Mouse (Mus musculus): Measurements from ENCODE around the gene Gltp. TPM values are rescaled to one million over a fixed set of nuclear protein-coding genes. Genes with fewer than 3 reads are reported as not detected.

Gltp gene
- polyA plus RNA-seq, 1 experiment from 2014 or later = 79.0 TPM

DNA sequence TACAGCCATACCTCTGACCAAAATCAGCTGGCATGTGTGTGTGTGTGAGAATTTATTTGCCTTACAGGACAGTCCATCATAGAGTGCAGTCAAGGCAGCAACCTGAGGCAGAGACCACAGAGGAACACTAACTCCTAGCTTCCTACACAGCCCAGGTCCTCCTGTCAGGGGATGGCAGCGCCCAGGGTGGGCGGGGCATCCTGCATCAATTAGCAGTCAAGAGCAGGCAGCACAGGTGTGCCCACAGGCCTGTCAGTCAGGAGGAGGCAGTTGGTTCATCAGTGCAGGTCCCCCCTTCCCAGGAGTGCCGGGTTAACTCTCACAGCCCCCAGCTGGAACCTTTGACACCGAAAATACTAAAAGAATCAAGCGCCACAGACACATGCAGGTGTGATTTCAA, 21.8 kb downstream of the Gltp start:
- Histone ChIP-seq H3K27ac (replicated peaks) (no peak overlapping the region), H3K4me1 (peaks cover 35% of the 10 kb centered on the region), H3K9me3 (no peaks in the 10 kb centered on the region), H3K27me3 (replicated peaks; ENCODE audit: low read depth, poor library complexity, severe bottlenecking) (0 out of 2 replicates have a peak, but pooled peaks cover 9% of the 10 kb centered on the region), H3K4me3 (no peak overlapping the region), H3K36me3 (replicated peaks) (peaks cover 21% of the 10 kb centered on the region)
- 90% methylated on average over 5 of the region's 5 CpGs for WGBS
- no peak for DNase-seq (ENCODE audit: low spot score)

DNA sequence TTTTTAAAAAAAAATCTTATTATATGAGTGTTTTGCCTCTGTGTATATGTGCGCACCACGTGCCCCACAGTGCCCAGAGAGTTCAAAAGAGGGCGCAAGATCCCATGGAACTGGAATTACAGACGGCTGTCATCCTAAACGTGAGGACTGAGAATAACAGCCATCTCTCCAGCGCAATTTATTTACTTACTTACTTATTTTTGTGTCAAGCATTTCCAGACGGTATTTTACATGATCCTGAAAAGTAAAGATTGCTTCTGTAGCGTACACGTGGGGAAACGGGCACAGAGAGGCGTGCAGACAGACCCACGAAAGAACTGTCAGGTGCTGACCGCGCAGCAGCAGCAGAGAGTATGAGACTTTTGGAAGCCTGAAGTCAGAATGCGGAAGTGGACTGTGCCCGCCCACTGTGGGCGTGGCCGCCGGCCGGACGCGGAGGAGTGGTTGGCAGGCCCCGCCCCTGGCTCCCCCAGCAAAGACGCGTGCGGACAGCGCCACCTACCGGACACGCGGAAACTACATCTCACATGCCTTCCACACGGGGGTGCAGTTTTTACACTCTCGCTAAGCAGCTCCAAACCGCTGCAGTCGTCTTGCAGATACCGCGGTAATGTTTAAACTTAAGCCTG, 23.4 kb downstream of the Gltp start:
- Histone ChIP-seq H3K4me1 (peaks cover 35% of the 10 kb centered on the region), H3K4me3 (peak overlapping the region; percentile 47), H3K27me3 (replicated peaks; ENCODE audit: low read depth, poor library complexity, severe bottlenecking) (0 out of 2 replicates have a peak, but pooled peaks cover 9% of the 10 kb centered on the region), H3K27ac (replicated peaks) (no peak overlapping the region), H3K36me3 (replicated peaks) (peaks cover 7% of the 10 kb centered on the region; the same call in 1 of the 2 replicates), H3K9me3 (no peaks in the 10 kb centered on the region)
- 4% methylated on average over 36 of the region's 36 CpGs for WGBS
- DNase-seq (ENCODE audit: low spot score) = peak; percentile 99

DNA sequence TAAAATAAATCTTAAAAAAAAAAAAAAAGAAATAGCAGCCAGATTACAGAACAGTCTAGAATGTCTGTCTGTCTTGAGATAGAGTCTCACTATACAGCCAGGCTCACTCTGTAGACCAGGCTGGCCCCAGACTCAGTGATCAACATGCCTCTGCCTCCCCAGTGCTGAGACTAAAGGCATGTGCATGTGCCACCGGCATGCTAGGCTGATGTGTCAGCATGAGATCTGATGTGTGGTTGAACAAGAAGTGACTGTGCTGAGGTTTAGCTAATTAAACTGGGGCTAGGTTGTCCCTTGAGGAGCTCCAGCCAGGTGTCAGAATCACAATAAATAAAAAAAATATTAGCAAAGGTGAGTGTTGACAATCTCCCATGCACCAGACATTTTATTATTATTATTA, 24.1 kb downstream of the Gltp start:
- 79% methylated on average over 1 of the region's 1 CpGs for WGBS
- DNase-seq (ENCODE audit: low spot score) = no peak
- no peaks in the 10 kb centered on the region for H3K9me3 ChIP-seq
- H3K4me1 ChIP-seq = peaks cover 35% of the 10 kb centered on the region
- 0 out of 2 replicates have a peak, but pooled peaks cover 9% of the 10 kb centered on the region for H3K27me3 ChIP-seq (replicated peaks; ENCODE audit: low read depth, poor library complexity, severe bottlenecking)
- H3K36me3 ChIP-seq (replicated peaks) = peaks cover 7% of the 10 kb centered on the region; the same call in 1 of the 2 replicates
- H3K27ac ChIP-seq (replicated peaks) = no peak overlapping the region
- H3K4me3 ChIP-seq = no peak overlapping the region

DNA sequence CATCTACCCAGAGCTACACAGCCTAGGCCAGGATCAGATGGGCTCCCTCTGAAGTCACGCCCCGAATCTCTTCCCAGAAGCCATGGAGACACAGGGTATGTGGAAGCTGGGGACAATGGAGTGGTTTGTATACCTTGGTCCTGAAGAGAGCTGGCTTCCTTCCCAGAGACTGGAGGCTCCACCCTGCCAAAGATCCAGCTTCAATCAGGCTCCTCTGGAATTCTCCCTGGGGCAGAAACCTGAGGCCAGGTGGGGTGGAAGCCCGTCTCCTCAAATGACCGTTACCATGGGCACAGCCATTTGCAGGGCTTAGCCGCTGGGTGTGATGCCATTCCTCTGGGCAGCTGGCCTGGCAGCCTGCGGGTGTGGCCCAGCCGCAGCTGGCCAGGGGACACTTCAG, 26.0 kb downstream of the Gltp start:
- Histone ChIP-seq H3K4me1 (peaks cover 31% of the 10 kb centered on the region), H3K9me3 (no peaks in the 10 kb centered on the region), H3K36me3 (replicated peaks) (0 out of 2 replicates have a peak, but pooled peaks cover 1% of the 10 kb centered on the region), H3K4me3 (no peak overlapping the region), H3K27me3 (replicated peaks; ENCODE audit: low read depth, poor library complexity, severe bottlenecking) (peaks cover 21% of the 10 kb centered on the region), H3K27ac (replicated peaks) (no peak overlapping the region; the same call in 1 of the 2 replicates)
- DNase-seq (ENCODE audit: low spot score) = peak; percentile 46
- WGBS = 50% methylated on average over 7 of the region's 7 CpGs

DNA sequence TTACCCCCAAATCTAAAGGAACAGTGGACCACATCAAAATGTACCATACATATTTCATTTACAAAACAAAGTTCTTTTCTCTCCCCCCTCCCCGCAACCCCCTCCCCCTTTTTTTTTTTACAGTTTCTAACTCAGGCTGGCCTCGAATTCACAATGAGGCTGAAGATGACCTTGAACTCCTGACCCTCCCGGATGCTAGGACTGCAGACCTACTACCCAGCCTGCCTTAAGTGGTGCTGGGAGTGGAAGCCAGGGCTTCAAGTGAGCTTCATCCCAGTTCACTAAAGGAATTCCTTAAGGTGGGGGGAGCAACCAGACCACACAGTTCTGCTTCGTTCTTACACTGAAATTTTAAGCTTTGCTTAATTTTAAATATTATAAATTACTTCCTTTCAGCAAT, 26.6 kb downstream of the Gltp start:
- no peaks in the 10 kb centered on the region for H3K9me3 ChIP-seq
- no peak for DNase-seq (ENCODE audit: low spot score)
- no peak overlapping the region for H3K27ac ChIP-seq (replicated peaks)
- H3K4me1 ChIP-seq = peaks cover 31% of the 10 kb centered on the region
- no peaks in the 10 kb centered on the region for H3K36me3 ChIP-seq (replicated peaks)
- no peak overlapping the region for H3K4me3 ChIP-seq
- WGBS = 79% methylated on average over 4 of the region's 4 CpGs
- H3K27me3 ChIP-seq (replicated peaks; ENCODE audit: low read depth, poor library complexity, severe bottlenecking) = peaks cover 27% of the 10 kb centered on the region

DNA sequence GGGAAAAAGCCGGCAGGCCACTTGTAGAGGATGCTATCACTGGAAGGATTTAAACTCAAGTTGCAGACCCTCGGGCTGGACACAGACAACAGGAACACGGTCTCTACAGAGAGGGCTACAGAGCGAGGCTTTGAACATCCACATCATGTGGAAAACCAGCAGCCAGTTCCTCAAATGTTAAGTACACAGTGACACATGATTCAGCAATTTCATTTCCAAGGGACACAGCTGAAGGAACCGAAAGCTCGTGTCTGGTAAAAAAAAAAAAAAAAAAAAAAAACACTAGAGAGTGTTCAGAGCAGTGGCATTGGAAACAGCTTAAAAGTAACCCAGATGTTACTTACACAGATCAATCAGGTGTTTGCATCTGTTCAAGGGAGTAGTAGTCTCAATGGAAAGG, 29.8 kb downstream of the Gltp start:
- Histone ChIP-seq H3K36me3 (replicated peaks) (no peaks in the 10 kb centered on the region), H3K27ac (replicated peaks) (no peak overlapping the region), H3K27me3 (replicated peaks; ENCODE audit: low read depth, poor library complexity, severe bottlenecking) (peaks cover 49% of the 10 kb centered on the region), H3K4me3 (no peak overlapping the region), H3K9me3 (no peaks in the 10 kb centered on the region), H3K4me1 (peaks cover 33% of the 10 kb centered on the region)
- no peak for DNase-seq (ENCODE audit: low spot score)
- WGBS = 79% methylated on average over 6 of the region's 6 CpGs

DNA sequence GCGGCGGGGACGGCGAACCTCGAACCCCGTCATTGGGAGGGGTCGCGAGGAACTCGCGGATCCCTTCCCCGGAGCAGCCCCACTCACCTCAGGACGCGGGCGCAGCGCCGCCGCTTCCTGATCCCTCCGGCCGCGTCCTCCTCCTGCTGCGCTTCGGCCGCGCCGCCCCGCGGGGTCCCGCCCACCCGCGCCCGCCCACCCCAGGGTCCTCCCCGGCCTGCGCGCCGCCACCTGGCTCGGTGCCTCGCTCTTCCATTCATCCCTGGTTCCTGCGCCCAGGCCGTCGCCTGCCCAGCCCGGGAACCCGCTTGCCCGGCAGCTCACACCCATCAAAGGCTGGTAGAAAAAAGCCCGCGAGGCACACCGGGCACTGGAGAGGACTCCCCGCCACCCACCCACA, 32.5 kb downstream of the Gltp start, which contains the start of gene Trpv4:
Gene Trpv4, minus strand, starts transcription at position 167 of the 400 bp plus-strand sequence.
- Histone ChIP-seq H3K9me3 (no peaks in the 10 kb centered on the region), H3K36me3 (replicated peaks) (no peaks in the 10 kb centered on the region), H3K27me3 (replicated peaks; ENCODE audit: low read depth, poor library complexity, severe bottlenecking) (peaks cover 76% of the 10 kb centered on the region), H3K4me1 (peaks cover 17% of the 10 kb centered on the region), H3K4me3 (peak within 1 kb of the TSS; percentile 68), H3K27ac (replicated peaks) (peak within 1 kb of the TSS; percentile 69)
- WGBS = 1% methylated on average over 47 of the region's 47 CpGs
- DNase-seq (ENCODE audit: low spot score) = peak; percentile 53

DNA sequence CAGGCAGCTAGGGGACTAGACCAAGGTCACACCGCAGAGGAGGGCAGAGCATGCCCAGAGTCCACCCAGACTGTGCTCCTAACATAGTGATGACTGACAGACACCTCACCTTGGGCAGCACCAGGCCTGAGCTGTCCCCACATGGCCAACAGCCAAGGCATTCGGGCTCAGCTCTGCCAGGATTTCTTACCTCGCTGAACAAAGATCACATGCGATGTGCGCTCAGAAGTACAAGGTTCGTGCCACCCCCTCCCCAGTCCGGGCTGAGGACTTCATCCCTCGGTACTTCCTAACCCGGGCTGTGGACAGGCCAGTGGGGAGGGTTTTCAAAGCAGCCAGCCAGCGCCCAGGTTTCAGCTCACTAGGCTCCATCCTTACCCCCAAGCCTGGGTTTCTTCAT, 33.4 kb downstream of the Gltp start:
- H3K9me3 ChIP-seq = no peaks in the 10 kb centered on the region
- no peaks in the 10 kb centered on the region for H3K36me3 ChIP-seq (replicated peaks)
- peaks cover 19% of the 10 kb centered on the region for H3K4me1 ChIP-seq
- peak overlapping the region; percentile 68 for H3K4me3 ChIP-seq
- no peak overlapping the region for H3K27ac ChIP-seq (replicated peaks)
- H3K27me3 ChIP-seq (replicated peaks; ENCODE audit: low read depth, poor library complexity, severe bottlenecking) = peaks cover 85% of the 10 kb centered on the region
- WGBS = 27% methylated on average over 10 of the region's 10 CpGs
- DNase-seq (ENCODE audit: low spot score) = no peak

DNA sequence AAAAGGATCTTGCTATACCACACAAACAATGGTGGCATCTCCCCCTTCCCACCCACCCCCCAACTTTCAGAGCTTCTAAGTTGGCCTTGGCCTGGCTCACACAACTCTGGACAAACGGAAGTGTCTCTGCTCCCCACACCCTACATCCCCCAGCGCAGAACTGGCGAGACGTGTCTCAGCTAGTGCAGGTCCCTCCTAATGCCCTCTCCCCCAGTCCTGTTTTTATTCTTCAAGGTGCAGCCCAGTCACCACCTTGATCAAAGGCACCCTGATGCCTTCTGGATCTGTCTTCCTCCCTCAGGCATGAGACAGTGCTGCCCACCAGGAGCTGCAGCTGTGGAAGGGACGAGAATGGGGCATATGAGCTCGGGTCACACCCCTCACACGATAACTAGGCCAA, 34.5 kb downstream of the Gltp start:
- Histone ChIP-seq H3K36me3 (replicated peaks) (no peaks in the 10 kb centered on the region), H3K27me3 (replicated peaks; ENCODE audit: low read depth, poor library complexity, severe bottlenecking) (peaks cover 90% of the 10 kb centered on the region), H3K4me3 (no peak overlapping the region), H3K9me3 (no peaks in the 10 kb centered on the region), H3K4me1 (peaks cover 29% of the 10 kb centered on the region), H3K27ac (replicated peaks) (no peak overlapping the region)
- DNase-seq (ENCODE audit: low spot score) = no peak
- 79% methylated on average over 7 of the region's 7 CpGs for WGBS

DNA sequence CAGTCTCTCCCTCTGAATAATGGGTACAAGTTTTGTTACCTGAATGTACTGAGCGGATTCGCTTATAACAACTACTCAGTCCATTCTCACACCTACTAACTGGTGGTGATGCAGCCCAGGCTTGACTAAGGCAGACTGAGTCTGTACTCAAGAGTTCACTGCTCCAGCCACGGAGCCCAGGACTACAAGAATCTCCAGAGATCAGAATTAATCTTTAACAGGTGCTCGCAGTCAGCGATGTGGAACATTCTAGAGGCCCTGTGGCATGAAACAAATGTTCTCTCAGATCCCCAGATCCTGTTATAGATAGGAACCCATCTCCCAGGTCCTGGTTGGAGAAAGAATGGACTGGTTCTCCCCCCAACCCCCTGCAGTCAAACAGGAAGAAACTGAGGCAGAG, 35.1 kb downstream of the Gltp start:
- H3K36me3 ChIP-seq (replicated peaks) = no peaks in the 10 kb centered on the region
- peaks cover 35% of the 10 kb centered on the region for H3K4me1 ChIP-seq
- no peak overlapping the region for H3K27ac ChIP-seq (replicated peaks)
- H3K9me3 ChIP-seq = no peaks in the 10 kb centered on the region
- DNase-seq (ENCODE audit: low spot score) = no peak
- 88% methylated on average over 5 of the region's 5 CpGs for WGBS
- no peak overlapping the region for H3K4me3 ChIP-seq
- peaks cover 94% of the 10 kb centered on the region for H3K27me3 ChIP-seq (replicated peaks; ENCODE audit: low read depth, poor library complexity, severe bottlenecking)

DNA sequence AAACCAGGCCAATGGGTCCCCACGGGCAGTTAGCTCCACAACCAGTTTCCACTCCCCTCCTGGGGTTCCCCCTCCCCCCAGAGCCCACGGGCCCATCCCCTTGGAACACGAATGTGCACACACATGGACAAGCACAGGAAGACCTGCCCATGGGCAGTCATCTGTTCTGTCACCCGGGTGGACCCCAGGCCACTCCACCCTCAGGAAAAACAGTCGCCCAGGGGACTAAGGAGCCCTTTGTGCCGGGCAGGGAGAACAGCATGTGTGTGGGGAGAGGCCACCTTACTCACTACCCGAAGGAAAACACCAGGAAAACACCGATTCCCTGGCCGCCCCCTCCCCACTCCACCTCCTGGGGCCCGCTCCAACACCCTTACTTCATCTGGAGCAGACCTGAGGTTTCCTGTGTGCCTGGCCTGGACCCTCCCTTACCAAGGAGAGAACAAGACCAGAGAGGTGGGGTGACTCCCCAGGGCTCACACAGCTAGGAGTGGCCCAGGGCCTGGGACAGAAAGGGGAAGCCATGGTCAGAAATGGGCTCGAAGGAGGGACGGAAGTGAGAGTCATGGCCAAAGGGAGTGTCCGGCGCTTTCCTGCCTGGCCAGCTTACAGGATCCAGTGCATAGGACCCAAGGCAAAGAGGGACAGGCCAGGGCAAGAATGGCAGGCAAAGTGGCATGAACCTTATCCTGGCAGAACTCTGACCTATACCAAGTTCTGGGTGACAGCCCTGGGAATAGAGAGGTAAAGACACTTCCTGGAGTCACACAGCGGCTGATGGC, 36.9 kb downstream of the Gltp start:
- H3K4me3 ChIP-seq = no peak overlapping the region
- H3K9me3 ChIP-seq = no peaks in the 10 kb centered on the region
- 69% methylated on average over 15 of the region's 15 CpGs for WGBS
- H3K27me3 ChIP-seq (replicated peaks; ENCODE audit: low read depth, poor library complexity, severe bottlenecking) = peaks cover 94% of the 10 kb centered on the region
- H3K4me1 ChIP-seq = peaks cover 54% of the 10 kb centered on the region
- DNase-seq (ENCODE audit: low spot score) = no peak
- H3K36me3 ChIP-seq (replicated peaks) = no peaks in the 10 kb centered on the region
- no peak overlapping the region for H3K27ac ChIP-seq (replicated peaks)

DNA sequence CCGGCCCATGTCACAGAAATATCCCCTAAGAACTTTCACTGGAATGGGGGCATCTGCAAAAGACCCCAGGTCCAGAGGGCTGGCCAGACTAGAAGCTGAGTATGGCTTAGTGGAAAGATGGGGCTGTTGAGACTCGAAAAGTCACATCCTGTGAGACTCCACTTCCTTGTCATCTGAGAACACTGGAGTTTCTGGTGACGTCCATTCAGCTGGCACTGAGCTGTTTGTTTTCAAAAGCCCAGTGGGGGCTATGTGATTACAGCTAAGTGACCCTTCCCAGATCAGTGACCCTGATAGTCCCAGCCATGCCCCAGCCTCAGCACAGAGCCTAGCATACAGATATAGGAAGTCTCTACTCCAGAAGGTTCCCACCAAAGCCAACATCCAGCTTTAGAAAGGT, 39.3 kb downstream of the Gltp start:
- WGBS = 15% methylated on average over 3 of the region's 3 CpGs
- peak; percentile 37 for DNase-seq (ENCODE audit: low spot score)

DNA sequence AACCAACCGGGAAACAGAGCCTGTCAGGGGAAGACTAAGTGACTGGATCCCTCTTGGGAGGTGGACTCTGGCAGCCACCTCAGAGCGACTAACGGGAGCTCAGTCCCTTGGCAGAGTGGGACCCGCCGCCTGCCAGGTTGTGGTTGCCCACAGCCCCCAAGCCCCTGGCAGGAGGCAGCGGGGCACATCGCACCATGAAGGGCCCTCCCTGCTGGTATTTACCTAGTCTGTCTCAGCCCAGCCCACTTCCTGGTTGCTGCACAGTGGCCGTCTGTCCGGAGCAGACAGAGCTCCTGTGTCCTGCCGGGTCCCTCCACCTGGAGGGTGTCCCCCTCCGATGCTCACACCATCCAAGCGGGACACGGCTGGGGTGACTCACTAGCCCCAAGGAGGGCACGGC, 39.8 kb downstream of the Gltp start:
- WGBS = 29% methylated on average over 14 of the region's 14 CpGs
- peaks cover 67% of the 10 kb centered on the region for H3K4me1 ChIP-seq
- H3K36me3 ChIP-seq (replicated peaks) = no peaks in the 10 kb centered on the region
- no peaks in the 10 kb centered on the region for H3K9me3 ChIP-seq
- H3K27me3 ChIP-seq (replicated peaks; ENCODE audit: low read depth, poor library complexity, severe bottlenecking) = peaks cover 78% of the 10 kb centered on the region
- DNase-seq (ENCODE audit: low spot score) = no peak
- peak overlapping the region; percentile 76 for H3K27ac ChIP-seq (replicated peaks)
- peak overlapping the region; percentile 36 for H3K4me3 ChIP-seq

More for the DNA sequence above, 39.3 kb downstream of the Gltp start:
- H3K36me3 ChIP-seq (replicated peaks) = no peaks in the 10 kb centered on the region
- peaks cover 80% of the 10 kb centered on the region for H3K27me3 ChIP-seq (replicated peaks; ENCODE audit: low read depth, poor library complexity, severe bottlenecking)
- H3K9me3 ChIP-seq = no peaks in the 10 kb centered on the region
- peaks cover 63% of the 10 kb centered on the region for H3K4me1 ChIP-seq
- H3K4me3 ChIP-seq = peak overlapping the region; percentile 36
- peak overlapping the region; percentile 76 for H3K27ac ChIP-seq (replicated peaks)

Measured in embryonic facial prominence, embryonic 10.5 days (tissue).